Mouse (Mus musculus) spleen, postnatal 4 days (tissue): ENCODE measurements around the gene Klk1.
"Not testable (repeated sequence)": the region's sequence is repeated elsewhere in the genome, so short reads cannot be mapped to it uniquely, and the experiment has no call there.

Source experiments
- DNase-seq, 2 experiments: peaks; one replicate each; pipeline ENCODE4 v3.0.0; 2022; ENCODE audit warnings: low spot score in 2 of 2

Gene Klk1

GRCm38 (mm10) chr7:44225076-44225475 is at the start of gene Klk1:
Klk1 (plus strand) TSS chr7:44225360.
- DNase-seq: no peak

GRCm38 (mm10) chr7:44179299-44180045 is 45.7 kb upstream of the Klk1 start:
- peak in 1 of 2 experiments; percentile 20 for DNase-seq

GRCm38 (mm10) chr7:44186516-44186915 is 38.6 kb upstream of the Klk1 start:
- DNase-seq: not testable (repeated sequence)

GRCm38 (mm10) chr7:44187936-44188335 is 37.2 kb upstream of the Klk1 start, which contains the start of gene Klk1b24:
Klk1b24 (plus strand) TSS chr7:44188236.
- DNase-seq: not testable (repeated sequence)

- DNase-seq: not testable (repeated sequence)
Measured at GRCm38 (mm10) chr7:44193466-44193865, 31.7 kb upstream of the Klk1 start.

- DNase-seq: no peak
Measured at GRCm38 (mm10) chr7:44197891-44198290, 27.3 kb upstream of the Klk1 start, which contains the start of gene Klk1b3. Klk1b3 (plus strand) TSS chr7:44198191.

- not testable (repeated sequence) for DNase-seq
Measured at GRCm38 (mm10) chr7:44207135-44207534, 18.0 kb upstream of the Klk1 start, which contains the start of gene Klk1b4. Klk1b4 (plus strand) TSS chr7:44207435.

GRCm38 (mm10) chr7:44208307-44208706 is 16.9 kb upstream of the Klk1 start:
- no peak for DNase-seq

GRCm38 (mm10) chr7:44215645-44216044 is 9.5 kb upstream of the Klk1 start, which contains the start of gene Klk1b5:
Klk1b5 (plus strand) TSS chr7:44215945.
- no peak for DNase-seq

- DNase-seq: not testable (repeated sequence)
Measured at GRCm38 (mm10) chr7:44221601-44222000, 3.6 kb upstream of the Klk1 start.

GRCm38 (mm10) chr7:44222335-44222734 is 2.8 kb upstream of the Klk1 start:
- not testable (repeated sequence) for DNase-seq

GRCm38 (mm10) chr7:44235909-44236308 is 10.7 kb downstream of the Klk1 start, which contains the start of gene Gm36864:
Gm36864 (plus strand) TSS chr7:44236177.
- no peak for DNase-seq

GRCm38 (mm10) chr7:44239913-44240312 is 14.8 kb downstream of the Klk1 start:
- no peak for DNase-seq

GRCm38 (mm10) chr7:44240712-44241111 is 15.6 kb downstream of the Klk1 start:
- DNase-seq: no peak

GRCm38 (mm10) chr7:44241163-44241562 is 16.0 kb downstream of the Klk1 start:
- no peak for DNase-seq

- no peak for DNase-seq
Measured at GRCm38 (mm10) chr7:44244080-44244479, 18.9 kb downstream of the Klk1 start.

- DNase-seq: peak; percentile 91 to 97
Measured at GRCm38 (mm10) chr7:44246055-44246983, 21.2 kb downstream of the Klk1 start, which contains the start of the genes 1700028J19Rik and 2410002F23Rik. 1700028J19Rik (minus strand) TSS chr7:44246695. 2410002F23Rik (plus strand) TSS chr7:44246722.

GRCm38 (mm10) chr7:44246984-44247470 is 21.9 kb downstream of the Klk1 start:
- peak; percentile 32 to 70 for DNase-seq

GRCm38 (mm10) chr7:44247971-44248370 is 22.8 kb downstream of the Klk1 start:
- no peak for DNase-seq

- DNase-seq: no peak
Measured at GRCm38 (mm10) chr7:44249248-44249647, 24.1 kb downstream of the Klk1 start.

GRCm38 (mm10) chr7:44250732-44251275 is 25.6 kb downstream of the Klk1 start:
- DNase-seq: not testable (repeated sequence)
